Mouse (Mus musculus): ENCODE results near the gene Lce1h.

The Lce1h gene

DNA sequence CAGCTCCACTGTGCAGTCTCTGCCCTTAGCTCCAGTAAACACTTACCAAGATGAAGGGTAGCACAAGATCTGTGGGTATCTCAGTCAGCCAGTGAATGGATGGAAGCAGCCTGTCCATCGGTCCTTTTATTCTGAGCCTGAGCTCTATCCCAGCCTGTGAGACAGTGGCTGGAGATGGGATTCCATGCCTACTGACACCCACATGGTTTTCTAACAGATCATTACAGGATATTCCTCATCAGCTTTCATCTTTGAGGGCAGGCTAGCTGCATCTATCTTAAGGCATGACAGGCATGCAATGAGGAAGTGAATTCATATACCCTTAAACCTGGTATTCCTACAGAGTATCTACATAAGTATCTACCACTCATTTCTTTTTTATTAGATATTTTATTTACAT, at the start of gene Lce1h:
Gene Lce1h (minus strand): TSS at position 101 of the 400 bp plus-strand sequence.
- DNase-seq (ENCODE audit: extremely low read depth, low read depth) = no peak

DNA sequence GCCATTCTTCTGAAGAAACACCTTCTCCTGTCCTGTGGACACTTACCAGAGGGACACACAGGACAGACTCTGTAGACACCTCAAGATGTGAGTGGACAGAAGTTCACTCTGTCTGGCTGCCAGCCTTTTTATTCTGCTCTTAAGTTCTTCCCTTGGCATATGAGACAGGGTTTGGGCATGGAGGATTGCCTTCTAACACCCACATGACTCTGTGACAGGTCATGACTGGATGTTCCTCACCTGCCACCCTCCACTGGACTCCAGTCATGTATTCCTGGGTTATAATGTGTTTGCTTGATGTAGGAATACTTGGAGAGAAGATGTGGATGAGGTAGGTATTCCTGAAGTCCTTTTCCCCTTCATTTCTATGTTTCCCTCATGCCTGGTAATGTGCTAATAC, 42.9 kb upstream of the Lce1h start, which contains the start of gene Lce1k:
Gene Lce1k (minus strand): TSS at position 101 of the 400 bp plus-strand sequence.
- no peak for DNase-seq (ENCODE audit: extremely low read depth, low read depth)

DNA sequence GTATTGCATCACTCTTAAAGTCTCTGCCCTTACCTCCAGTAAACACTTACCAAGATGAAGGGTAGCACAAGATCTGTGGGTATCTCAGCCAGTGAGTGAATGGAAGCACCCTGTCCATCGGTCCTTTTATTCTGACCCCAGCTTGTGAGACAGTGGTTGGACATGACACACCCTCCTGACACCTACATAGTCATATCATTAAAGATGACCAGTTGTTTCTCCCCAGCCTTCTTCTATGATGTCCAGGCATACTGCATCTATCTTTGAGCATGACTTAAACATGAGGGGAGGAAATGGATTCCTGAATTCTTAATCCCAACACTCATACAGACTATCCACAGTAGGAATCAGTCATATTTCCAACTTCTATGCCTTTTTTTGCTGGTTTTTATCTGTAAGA, 25.5 kb upstream of the Lce1h start, which contains the start of gene Lce1j:
Gene Lce1j (minus strand): TSS at position 101 of the 400 bp plus-strand sequence.
- no peak for DNase-seq (ENCODE audit: extremely low read depth, low read depth)

DNA sequence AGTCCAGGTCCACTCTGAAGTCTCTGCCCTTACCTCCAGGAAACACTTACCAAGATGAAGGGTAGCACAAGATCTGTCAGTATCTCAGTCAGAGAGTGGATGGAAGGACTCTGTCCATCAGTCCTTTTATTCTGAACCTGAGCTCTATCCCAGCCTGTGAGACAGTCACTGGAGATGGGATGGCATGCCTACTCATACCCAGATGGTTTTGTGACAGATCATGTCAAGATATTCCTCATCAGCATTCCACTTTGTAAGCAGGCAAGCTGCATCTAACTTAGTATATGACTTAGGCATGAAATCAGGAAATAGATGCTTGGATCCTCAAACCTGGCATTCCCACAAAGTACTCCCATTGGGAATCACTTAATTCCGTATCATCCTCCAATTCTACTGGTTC, 13.9 kb upstream of the Lce1h start, which contains the start of gene Lce1i:
Gene Lce1i (minus strand): TSS at position 101 of the 400 bp plus-strand sequence.
- DNase-seq (ENCODE audit: extremely low read depth, low read depth) = no peak

DNA sequence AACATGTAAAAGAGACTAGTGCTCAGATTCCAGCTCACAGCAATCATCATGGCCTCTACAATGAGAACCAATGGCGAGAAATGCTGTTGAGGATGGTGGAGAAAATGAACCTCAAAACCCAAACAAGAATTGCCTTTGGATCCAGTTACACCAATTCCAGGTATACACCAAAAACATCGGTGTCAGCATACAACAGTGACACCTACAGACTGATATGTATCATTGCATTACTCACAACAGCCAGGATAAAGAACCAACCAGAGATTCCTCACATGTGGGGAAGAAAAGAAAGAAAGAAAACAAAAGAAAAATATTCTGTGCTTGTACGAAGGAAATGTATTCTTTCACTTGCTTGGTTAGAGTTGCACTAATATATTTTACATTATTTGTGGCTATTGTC, 6.7 kb upstream of the Lce1h start:
- no peak for DNase-seq (ENCODE audit: extremely low read depth, low read depth)

- DNase-seq (ENCODE audit: extremely low read depth, low read depth) = no peak
Measured at GRCm38 (mm10) chr3:92753197-92753596, 11.7 kb downstream of the Lce1h start.

GRCm38 (mm10) chr3:92752238-92752637, 12.6 kb downstream of the Lce1h start, which contains the start of gene Lce1g:
Gene Lce1g (minus strand): TSS chr3:92752338.
- DNase-seq (ENCODE audit: extremely low read depth, low read depth) = no peak

GRCm38 (mm10) chr3:92738996-92739395, 25.9 kb downstream of the Lce1h start, which contains the start of gene Gm38119:
Gene Gm38119 (minus strand): TSS chr3:92739096.
- DNase-seq (ENCODE audit: extremely low read depth, low read depth) = no peak

GRCm38 (mm10) chr3:92722631-92723030, 42.2 kb downstream of the Lce1h start:
- DNase-seq (ENCODE audit: extremely low read depth, low read depth) = no peak

GRCm38 (mm10) chr3:92720250-92720649, 44.6 kb downstream of the Lce1h start, which contains the start of gene Lce1f:
Gene Lce1f (minus strand): TSS chr3:92720350.
- DNase-seq (ENCODE audit: extremely low read depth, low read depth) = no peak

- DNase-seq (ENCODE audit: extremely low read depth, low read depth) = no peak
Measured at GRCm38 (mm10) chr3:92715122-92715521, 49.7 kb downstream of the Lce1h start.

All from MEL-GATA-1-ER (cell line).